Mouse (Mus musculus) thymus, adult 2 months (tissue): ENCODE results near the gene Ccnj.

ENCODE experiments used
- CTCF ChIP-seq: fragments of 200-500 bp; IDR thresholded peaks from 2 replicates; pipeline ENCODE4 v1.5.1; 2012; ENCODE audit warnings: mild to moderate bottlenecking, control low read depth, low read length, moderate library complexity, borderline replicate concordance; ENCODE audit not compliant: control insufficient read depth, poor library complexity, insufficient read depth; ENCODE audit errors: extremely low read depth
- POLR2A ChIP-seq: fragments of 200-500 bp; IDR thresholded peaks from 2 replicates; pipeline ENCODE4 v1.6.1; 2012; ENCODE audit warnings: mild to moderate bottlenecking, low read length, control low read depth, moderate library complexity; ENCODE audit not compliant: control insufficient read depth, poor library complexity, insufficient read depth; ENCODE audit errors: extremely low read depth

- TF ChIP-seq CTCF (no peak), POLR2A (no peak)
These were observed 10.0 kb downstream of the Ccnj start for GRCm38 (mm10) chr19:40841083-40841482.
